Mouse (Mus musculus) E14TG2a.4 (cell line): ENCODE results near the gene Gm11939.

ENCODE experiments used
- CTCF ChIP-seq: conservative IDR thresholded peaks from 2 replicates; pipeline ENCODE4 v1.5.1; 2014; ENCODE audit warnings: low read length
- NANOG ChIP-seq: IDR thresholded peaks from 2 replicates; pipeline ENCODE4 v1.6.1; 2014; ENCODE audit warnings: borderline replicate concordance, low read length, mixed read lengths
- POU5F1 ChIP-seq: IDR thresholded peaks from 2 replicates; pipeline ENCODE4 v1.6.1; 2014; ENCODE audit warnings: low read length, borderline replicate concordance

- TF ChIP-seq CTCF (no peak), NANOG (no peak), POU5F1 (no peak)
Observed at GRCm38 (mm10) chr11:99580636-99581035, 21.4 kb upstream of the Gm11939 start, which contains the start of gene Krtap1-5.
